33 mouse cellular contexts compared by ENCODE assay signal in the genomic region with DNA sequence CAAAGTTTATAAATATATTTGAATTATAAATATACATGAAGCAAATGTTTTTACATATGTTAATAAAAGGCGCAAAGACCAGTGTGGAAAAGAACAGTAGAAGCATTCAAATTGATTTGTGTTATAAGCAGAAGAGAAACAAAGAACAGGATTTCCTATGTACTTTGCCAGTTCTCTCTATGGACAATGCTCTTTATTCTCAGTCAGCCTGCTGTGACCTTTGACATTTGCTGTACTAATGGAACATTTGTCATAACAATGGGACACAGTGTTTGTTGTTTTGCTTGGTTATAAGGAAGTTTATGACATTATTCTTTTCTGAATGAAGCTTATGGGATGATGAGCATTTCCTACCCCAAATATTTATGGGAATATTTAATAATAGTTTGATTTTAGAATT.
A peak's percentile ranks its signal among the peaks of the same experiment; 100 is the strongest.
DNase-seq lines count a peak whose midpoint lies in the region; ATAC-seq and TF ChIP-seq lines count a peak whose summit lies in the region.
"Had no signal": no experiment of that assay in that cellular context is flagged by ENCODE, and none has a peak within 500 bp of the region (broad histone marks: within the 10 kb centered on the region; RNA-seq: fewer than 3 reads in every experiment).

No protein-coding gene starts in this region.

- intact Hi-C loops in left cerebral cortex, adult 2 months (cut with DNase I): loop anchor here (5.0 kb wide), 1 partner anchor 905 kb away; no protein-coding TSS in a partner anchor

- no peak overlapping the region for H3K4me2 ChIP-seq in kidney, postnatal 0 days (ENCODE audit: low read length)
- H3K4me2 ChIP-seq: embryonic facial prominence, embryonic 13.5 days; heart, embryonic 15.5 days; hindbrain, embryonic 15.5 days; liver, embryonic 15.5 days; midbrain, embryonic 15.5 days; neural tube, embryonic 15.5 days had no signal

- 81% methylated on average over 1 of the region's 1 CpGs for WGBS in kidney, postnatal 0 days

- no peaks in the 10 kb centered on the region for H3K9me3 ChIP-seq in kidney, postnatal 0 days (replicated peaks; ENCODE audit: low read length)
- H3K9me3 ChIP-seq: embryonic facial prominence, embryonic 13.5 days; heart, embryonic 10.5 days; heart, embryonic 15.5 days; hindbrain, embryonic 15.5 days; liver, embryonic 15.5 days; midbrain, embryonic 10.5 days; midbrain, embryonic 15.5 days; neural tube, embryonic 15.5 days had no signal

- no peaks in the 10 kb centered on the region for H3K36me3 ChIP-seq in kidney, postnatal 0 days (ENCODE audit: insufficient read depth, low read length)
- H3K36me3 ChIP-seq: embryonic facial prominence, embryonic 13.5 days; heart, embryonic 10.5 days; heart, embryonic 15.5 days; hindbrain, embryonic 15.5 days; liver, embryonic 15.5 days; midbrain, embryonic 10.5 days; midbrain, embryonic 15.5 days; neural tube, embryonic 15.5 days had no signal

- no peaks in the 10 kb centered on the region for H3K27me3 ChIP-seq in kidney, postnatal 0 days (ENCODE audit: insufficient read depth, low read length)
- H3K27me3 ChIP-seq: CH12.LX; embryonic facial prominence, embryonic 13.5 days; heart, embryonic 15.5 days; hindbrain, embryonic 15.5 days; liver, embryonic 15.5 days; midbrain, embryonic 15.5 days; neural tube, embryonic 15.5 days had no signal

- no peak for ATAC-seq in kidney, postnatal 0 days (replicated peaks; ENCODE audit: low FRiP score, low read depth)
- ATAC-seq in granulocyte monocyte progenitor cell, adult 5-6 weeks (replicated peaks; ENCODE audit: poor library complexity, severe bottlenecking): no peak
- ATAC-seq: forebrain, embryonic 16.5 days; midbrain, embryonic 15.5 days had no signal

- no peak for TF ChIP-seq CTCF in kidney, postnatal 0 days (IDR thresholded peaks at IDR 0.05; ENCODE audit: low read depth)
- no peak for TF ChIP-seq CTCF in left cerebral cortex, adult 2 months (IDR thresholded peaks at IDR 0.05)

- no peak overlapping the region for H3K9ac ChIP-seq in kidney, postnatal 0 days (ENCODE audit: low read depth, low read length)
- H3K9ac ChIP-seq: embryonic facial prominence, embryonic 13.5 days; heart, embryonic 15.5 days; hindbrain, embryonic 15.5 days; liver, embryonic 15.5 days; midbrain, embryonic 15.5 days; neural tube, embryonic 15.5 days had no signal

- no peaks in the 10 kb centered on the region for H3K4me1 ChIP-seq in kidney, postnatal 0 days (replicated peaks; ENCODE audit: insufficient read depth, low read length)
- H3K4me1 ChIP-seq: embryonic facial prominence, embryonic 13.5 days; heart, embryonic 10.5 days; heart, embryonic 15.5 days; hindbrain, embryonic 15.5 days; liver, embryonic 15.5 days; midbrain, embryonic 10.5 days; midbrain, embryonic 15.5 days; neural tube, embryonic 15.5 days had no signal

- H3K4me3 ChIP-seq in kidney, postnatal 0 days (replicated peaks; ENCODE audit: low read depth, low read length): no peak overlapping the region
- H3K4me3 ChIP-seq in left cerebral cortex, adult 2 months: no peak overlapping the region
- H3K4me3 ChIP-seq: embryonic facial prominence, embryonic 13.5 days; erythroblast, embryonic 14.5 days; heart, embryonic 10.5 days; heart, embryonic 15.5 days; hindbrain, embryonic 15.5 days; liver, embryonic 15.5 days; midbrain, embryonic 10.5 days; midbrain, embryonic 15.5 days; neural tube, embryonic 15.5 days had no signal

- peak; percentile 6 for DNase-seq in embryo, embryonic 10 days (ENCODE audit: low spot score)
- no peak for DNase-seq in embryo, embryonic 9.5 days (ENCODE audit: extremely low spot score)
- peak; percentile 26 for DNase-seq in kidney, postnatal 0 days (ENCODE audit: low spot score)
- DNase-seq in kidney, adult 9 months: no peak
- DNase-seq in Muller cell, postnatal 12 days (ENCODE audit: inconsistent ontology term): peak; percentile 50
- DNase-seq in mesoderm, embryonic 11.5 days (ENCODE audit: low read depth, low spot score): peak; percentile 18
- DNase-seq in left cerebral cortex, adult 2 months (ENCODE audit: extremely low spot score in 1 of 2, low spot score in 2 of 2): no peak
- DNase-seq: adrenal gland, postnatal 14 days; cerebellum, adult 11-12 months; cerebellum, adult 9-11 months; gastrocnemius, postnatal 10 days; heart, adult 11 months; kidney, adult 18-20 months; kidney, postnatal 4 days; liver; lung, postnatal 10 days; right cerebral cortex, adult 18-20 months; spleen, adult 18-20 months; thymus, adult 2 months; thymus, postnatal 36 days had no signal

- no peak overlapping the region for H3K27ac ChIP-seq in kidney, postnatal 0 days
- no peak overlapping the region for H3K27ac ChIP-seq in left cerebral cortex, adult 2 months
- H3K27ac ChIP-seq: embryonic facial prominence, embryonic 13.5 days; heart, embryonic 10.5 days; heart, embryonic 15.5 days; hindbrain, embryonic 15.5 days; liver, embryonic 15.5 days; midbrain, embryonic 10.5 days; midbrain, embryonic 15.5 days; neural tube, embryonic 15.5 days; stomach, postnatal 0 days had no signal

Comparison
In these comparisons a context has a peak if more than half of its experiments do, and no peak if none do; other contexts are left out.
1. DNase-seq: peak in embryo, embryonic 10 days (single experiment), kidney, postnatal 0 days (single experiment), Muller cell, postnatal 12 days (single experiment) and mesoderm, embryonic 11.5 days (single experiment); none in embryo, embryonic 9.5 days (single experiment), kidney, adult 9 months (single experiment) and left cerebral cortex, adult 2 months (0 of 2).